Mouse (Mus musculus) monocyte, adult 2 months (primary cell): ENCODE results near the gene P4hb.
A peak's percentile ranks its signal among the peaks of the same experiment; 100 is the strongest.

Experiments
- DNase-seq, 2 experiments: peaks; one replicate each; pipeline ENCODE4 v3.0.0; 2022; ENCODE audit warnings: low spot score in 2 of 2, low read depth in 1 of 2

P4hb gene

GRCm38 (mm10) chr11:120572752-120573584, at the start of gene P4hb:
Gene P4hb (minus strand): TSS chr11:120573253.
- peak; percentile 98 to 99 for DNase-seq

GRCm38 (mm10) chr11:120622805-120623204, 49.8 kb upstream of the P4hb start:
- DNase-seq: no peak

- DNase-seq: no peak
Observed at GRCm38 (mm10) chr11:120620195-120620594, 47.1 kb upstream of the P4hb start.

GRCm38 (mm10) chr11:120618619-120619535, 45.8 kb upstream of the P4hb start:
- no peak for DNase-seq

GRCm38 (mm10) chr11:120617519-120618112, 44.6 kb upstream of the P4hb start, which contains the start of gene Pcyt2:
Gene Pcyt2 (minus strand): TSS chr11:120617936.
- DNase-seq: peak; percentile 60 to 84

GRCm38 (mm10) chr11:120616617-120617294, 43.7 kb upstream of the P4hb start:
- DNase-seq: no peak

- DNase-seq: no peak
Observed at GRCm38 (mm10) chr11:120615606-120616203, 42.7 kb upstream of the P4hb start.

- DNase-seq: no peak
Observed at GRCm38 (mm10) chr11:120615167-120615566, 42.1 kb upstream of the P4hb start.

- no peak for DNase-seq
Observed at GRCm38 (mm10) chr11:120613976-120614375, 40.9 kb upstream of the P4hb start.

GRCm38 (mm10) chr11:120613481-120613972, 40.5 kb upstream of the P4hb start:
- DNase-seq: no peak

- peak in 1 of 2 experiments; percentile 64 for DNase-seq
Observed at GRCm38 (mm10) chr11:120612763-120613162, 39.7 kb upstream of the P4hb start.

- DNase-seq: no peak
Observed at GRCm38 (mm10) chr11:120610477-120611046, 37.5 kb upstream of the P4hb start.

- DNase-seq: no peak
Observed at GRCm38 (mm10) chr11:120609250-120609649, 36.2 kb upstream of the P4hb start.

- DNase-seq: no peak
Observed at GRCm38 (mm10) chr11:120608241-120609034, 35.4 kb upstream of the P4hb start, which contains the start of gene Npb. Gene Npb (plus strand): TSS chr11:120608477.

GRCm38 (mm10) chr11:120606764-120607163, 33.7 kb upstream of the P4hb start:
- DNase-seq: no peak

GRCm38 (mm10) chr11:120605667-120606066, 32.6 kb upstream of the P4hb start:
- DNase-seq: no peak

- no peak for DNase-seq
Observed at GRCm38 (mm10) chr11:120603545-120603944, 30.5 kb upstream of the P4hb start.

GRCm38 (mm10) chr11:120600716-120601115, 27.7 kb upstream of the P4hb start:
- DNase-seq: no peak

GRCm38 (mm10) chr11:120598990-120599549, 26.0 kb upstream of the P4hb start:
- no peak for DNase-seq
